Mouse (Mus musculus) lung, embryonic 16.5 days (tissue): ENCODE results near the gene Uqcrc1. TPM values are rescaled to one million over a fixed set of nuclear protein-coding genes. Genes with fewer than 3 reads are reported as not detected.
A peak's percentile ranks its signal among the peaks of the same experiment; 100 is the strongest.

ENCODE experiments used
- ATAC-seq: fragments of 200-750 bp; cut with Nextera tagmentation; 2 replicates; pipeline ENCODE4 v1.8.0; 2017; ENCODE audit warnings: low read depth, mild to moderate bottlenecking, moderate library complexity
- H3K27ac ChIP-seq: fragments of 300-500 bp; sonication (generic); 2 replicates; pipeline ENCODE4 v1.5.1; 2014; ENCODE audit warnings: mild to moderate bottlenecking, control low read depth, low read length
- H3K27me3 ChIP-seq: fragments of 300-500 bp; sonication (generic); 2 replicates; pipeline ENCODE4 v1.6.1; 2014; ENCODE audit warnings: low read depth, low read length, mixed read lengths; ENCODE audit not compliant: control insufficient read depth, insufficient read depth
- H3K36me3 ChIP-seq: fragments of 300-500 bp; sonication (generic); 2 replicates; pipeline ENCODE4 v1.6.1; 2014; ENCODE audit warnings: low read length; ENCODE audit not compliant: control insufficient read depth, insufficient read depth
- H3K4me1 ChIP-seq: fragments of 300-500 bp; sonication (generic); replicated peaks from 2 replicates; pipeline ENCODE4 v1.6.1; 2014; ENCODE audit warnings: low read length, mixed read lengths; ENCODE audit not compliant: control insufficient read depth, insufficient read depth
- H3K4me2 ChIP-seq: fragments of 300-500 bp; sonication (generic); 2 replicates; pipeline ENCODE4 v1.6.1; 2014; ENCODE audit warnings: low read depth, low read length, control low read depth
- H3K4me3 ChIP-seq: fragments of 300-500 bp; sonication (generic); 2 replicates; pipeline ENCODE4 v1.5.1; 2014; ENCODE audit warnings: mild to moderate bottlenecking, low read length, control low read depth
- H3K9ac ChIP-seq: fragments of 300-500 bp; sonication (generic); 2 replicates; pipeline ENCODE4 v1.6.1; 2014; ENCODE audit warnings: low read length, control low read depth
- H3K9me3 ChIP-seq: fragments of 300-500 bp; sonication (generic); 2 replicates; pipeline ENCODE4 v1.6.1; 2016; ENCODE audit warnings: low read length; ENCODE audit not compliant: control insufficient read depth
- WGBS: fragments of 180-500 bp; shearing (Covaris S2); extraction: QIAGEN DNeasy Blood & Tissue Kit; methylation state at CpG from one replicate; pipeline ENCODE4 v1.1.7; 2014; 5-methylcytosine and 5-hydroxymethylcytosine counted together
- polyA plus RNA-seq: library from polyadenylated mRNA; unstranded; fragments of >200 nt; fragmentation: Nextera tagmentation; extraction: Ambion mirVana; gene quantifications from 2 replicates; pipeline ENCODE4 v1.2.1, GENCODE M21; 2015

The Uqcrc1 gene
- polyA plus RNA-seq, 1 experiment from 2014 or later, result 397 TPM

DNA sequence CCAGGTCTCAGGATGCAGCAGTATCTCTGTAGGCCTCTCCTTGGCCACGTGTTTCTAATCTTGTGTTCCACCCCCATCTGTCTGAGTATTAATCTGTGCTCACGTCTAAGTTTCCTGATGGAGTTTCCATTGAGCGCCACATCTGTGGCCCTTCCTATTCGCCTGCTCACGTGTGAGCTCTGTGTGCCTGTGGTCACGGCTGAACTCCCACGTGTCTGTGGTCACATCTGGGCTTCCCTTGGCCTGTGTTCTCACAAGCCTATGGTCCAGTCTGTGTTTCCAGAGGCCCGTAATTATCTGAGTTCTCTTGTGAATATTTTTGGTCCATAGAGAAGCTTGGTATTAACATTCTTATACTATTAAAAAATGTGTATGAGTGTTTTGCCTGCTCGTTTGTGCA is 40.0 kb downstream of the Uqcrc1 start:
- no peak for ATAC-seq
- Histone ChIP-seq H3K4me2 (no peak overlapping the region), H3K4me1 (no peaks in the 10 kb centered on the region), H3K4me3 (no peak overlapping the region), H3K9me3 (no peaks in the 10 kb centered on the region), H3K27me3 (no peaks in the 10 kb centered on the region), H3K36me3 (no peaks in the 10 kb centered on the region), H3K9ac (no peak overlapping the region), H3K27ac (no peak overlapping the region)
- WGBS, result 75% methylated on average over 9 of the region's 9 CpGs

DNA sequence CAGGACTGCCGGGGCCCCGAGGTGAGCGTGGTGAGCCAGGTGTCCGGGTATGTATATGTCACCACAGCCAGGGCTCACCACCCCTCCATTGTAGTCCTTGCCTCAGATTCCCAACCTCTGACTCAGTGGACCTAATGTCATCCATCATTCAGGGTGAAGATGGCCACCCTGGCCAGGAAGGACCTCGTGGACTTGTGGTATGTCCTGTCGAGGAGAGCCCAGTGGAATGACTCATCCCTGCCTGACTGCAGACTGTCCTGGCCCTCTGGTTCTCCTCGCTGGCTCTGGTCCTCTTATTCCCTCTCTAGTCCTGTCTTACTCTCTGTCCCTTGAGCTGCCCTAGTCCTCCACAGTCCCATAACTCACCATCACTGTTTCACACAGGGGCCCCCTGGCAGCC is 41.5 kb downstream of the Uqcrc1 start:
- ATAC-seq, result no peak

DNA sequence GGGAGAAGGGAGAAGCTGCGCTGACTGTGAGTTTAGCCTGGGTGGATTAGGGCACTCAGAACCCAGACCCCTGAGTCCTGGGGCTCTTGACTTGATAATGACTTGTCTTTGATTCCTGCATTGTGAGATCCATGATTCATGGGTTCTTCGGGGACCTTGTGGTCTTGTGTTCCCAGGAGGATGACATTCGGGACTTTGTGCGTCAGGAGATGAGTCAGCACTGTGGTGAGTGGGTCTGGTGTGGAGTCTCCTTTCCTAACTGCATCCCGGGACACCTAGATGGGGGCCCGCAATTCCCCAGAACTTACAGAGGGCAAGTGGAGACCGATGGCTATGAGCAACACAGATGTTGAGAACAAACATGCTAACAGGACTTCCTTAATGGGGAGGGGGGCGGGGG is 46.1 kb downstream of the Uqcrc1 start:
- 77% methylated on average over 8 of the region's 8 CpGs for WGBS
- Histone ChIP-seq H3K4me3 (no peak overlapping the region), H3K27ac (no peak overlapping the region), H3K4me1 (no peaks in the 10 kb centered on the region), H3K36me3 (no peaks in the 10 kb centered on the region), H3K9me3 (no peaks in the 10 kb centered on the region), H3K4me2 (no peak overlapping the region), H3K9ac (no peak overlapping the region), H3K27me3 (no peaks in the 10 kb centered on the region)
- ATAC-seq, result no peak

More for the DNA sequence above, 41.5 kb downstream of the Uqcrc1 start:
- Histone ChIP-seq H3K9me3 (no peaks in the 10 kb centered on the region), H3K9ac (no peak overlapping the region), H3K4me2 (no peak overlapping the region), H3K27me3 (no peaks in the 10 kb centered on the region), H3K36me3 (no peaks in the 10 kb centered on the region), H3K4me3 (no peak overlapping the region), H3K4me1 (no peaks in the 10 kb centered on the region), H3K27ac (no peak overlapping the region)
- 67% methylated on average over 7 of the region's 7 CpGs for WGBS

DNA sequence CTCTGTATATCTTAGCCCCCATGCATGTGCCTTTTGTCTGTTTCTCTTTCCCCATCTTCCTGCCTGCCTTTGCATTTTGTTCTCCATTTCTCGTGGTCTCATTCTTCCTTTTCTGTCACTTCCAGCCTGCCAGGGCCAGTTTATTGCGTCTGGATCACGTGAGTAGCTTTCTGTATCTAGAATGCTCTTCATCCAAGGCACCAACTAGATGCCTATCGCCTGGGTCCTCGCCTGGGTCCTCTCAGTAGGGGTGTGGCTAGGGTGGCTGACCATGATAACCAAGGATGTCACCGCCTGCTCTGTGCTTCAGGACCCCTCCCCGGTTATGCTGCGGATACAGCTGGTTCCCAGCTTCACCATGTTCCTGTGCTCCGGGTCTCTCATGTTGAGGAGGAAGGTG is 46.8 kb downstream of the Uqcrc1 start:
- Histone ChIP-seq H3K36me3 (no peaks in the 10 kb centered on the region), H3K4me2 (no peak overlapping the region), H3K4me1 (peaks cover 6% of the 10 kb centered on the region; the same call in 1 of the 2 replicates), H3K27ac (no peak overlapping the region), H3K4me3 (no peak overlapping the region), H3K9ac (no peak overlapping the region), H3K27me3 (no peaks in the 10 kb centered on the region), H3K9me3 (no peaks in the 10 kb centered on the region)
- no peak for ATAC-seq
- WGBS, result 65% methylated on average over 9 of the region's 9 CpGs

DNA sequence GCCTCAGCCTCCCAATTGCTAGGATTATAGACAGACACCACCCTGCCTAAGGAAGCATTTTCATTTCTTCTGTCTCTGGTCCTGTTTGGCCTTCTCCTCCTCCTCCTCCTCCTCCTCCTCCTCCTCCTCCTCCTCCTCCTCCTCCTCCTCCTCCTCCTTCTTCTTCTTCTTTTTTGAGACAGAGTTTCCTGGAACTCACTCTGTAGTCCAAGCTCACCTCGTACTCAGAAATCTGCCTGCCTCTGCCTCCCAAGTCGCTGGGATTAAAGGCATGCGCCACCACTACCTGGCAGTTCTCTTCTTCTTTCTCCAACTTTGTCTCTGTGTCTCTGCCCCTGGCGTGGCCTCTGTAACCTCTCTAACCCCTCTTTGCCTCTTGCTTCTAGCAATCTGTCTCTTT is 49.3 kb downstream of the Uqcrc1 start, which contains the start of gene Ucn2:
Gene Ucn2 (plus strand): TSS at position 301 of the 400 bp plus-strand sequence.
- no peak within 1 kb of the TSS for H3K4me2 ChIP-seq
- no peak for ATAC-seq
- H3K9me3 ChIP-seq, result no peaks in the 10 kb centered on the region
- H3K27ac ChIP-seq, result no peak within 1 kb of the TSS
- H3K27me3 ChIP-seq, result no peaks in the 10 kb centered on the region
- no peaks in the 10 kb centered on the region for H3K36me3 ChIP-seq
- peaks cover 12% of the 10 kb centered on the region for H3K4me1 ChIP-seq
- no peak within 1 kb of the TSS for H3K9ac ChIP-seq
- 77% methylated on average over 4 of the region's 4 CpGs for WGBS
- no peak within 1 kb of the TSS for H3K4me3 ChIP-seq

DNA sequence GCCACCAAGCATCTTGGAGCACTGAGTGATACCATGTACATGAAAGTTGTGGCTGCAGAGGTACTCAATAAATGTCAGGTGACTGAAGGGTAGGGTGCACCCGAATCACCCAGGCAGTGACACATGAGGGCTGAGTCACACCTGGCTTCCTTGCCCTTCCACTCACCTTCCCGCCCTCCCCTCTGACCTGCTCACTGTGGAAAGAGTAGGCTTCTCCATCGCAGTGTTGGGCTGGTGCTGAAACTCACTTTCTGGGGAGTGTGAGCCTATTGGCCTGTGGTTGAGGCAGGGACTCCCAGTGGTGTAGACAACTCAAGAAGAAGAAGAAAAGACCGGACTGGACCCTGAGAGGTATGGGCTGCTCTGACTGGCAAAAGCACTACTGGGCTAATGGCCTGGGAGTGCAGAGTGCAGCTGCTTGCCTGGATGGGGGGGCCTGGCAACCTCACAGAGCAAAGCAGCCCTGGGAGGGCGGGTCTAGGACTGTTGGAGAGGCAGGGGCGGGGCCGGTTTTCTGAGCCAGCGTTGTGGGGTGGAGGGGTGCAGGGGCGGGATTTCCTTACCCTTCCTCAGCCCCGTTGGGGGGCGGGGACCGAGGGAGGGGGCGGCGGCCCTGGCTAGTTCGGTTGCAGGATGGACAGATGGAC is 51.4 kb downstream of the Uqcrc1 start:
- Histone ChIP-seq H3K4me2 (peak overlapping the region; percentile 53), H3K4me1 (peaks cover 22% of the 10 kb centered on the region), H3K36me3 (no peaks in the 10 kb centered on the region), H3K27ac (no peak overlapping the region), H3K9ac (peak overlapping the region; percentile 44), H3K27me3 (no peaks in the 10 kb centered on the region), H3K4me3 (peak overlapping the region; percentile 34), H3K9me3 (no peaks in the 10 kb centered on the region)
- ATAC-seq, result no peak
- 19% methylated on average over 15 of the region's 15 CpGs for WGBS

DNA sequence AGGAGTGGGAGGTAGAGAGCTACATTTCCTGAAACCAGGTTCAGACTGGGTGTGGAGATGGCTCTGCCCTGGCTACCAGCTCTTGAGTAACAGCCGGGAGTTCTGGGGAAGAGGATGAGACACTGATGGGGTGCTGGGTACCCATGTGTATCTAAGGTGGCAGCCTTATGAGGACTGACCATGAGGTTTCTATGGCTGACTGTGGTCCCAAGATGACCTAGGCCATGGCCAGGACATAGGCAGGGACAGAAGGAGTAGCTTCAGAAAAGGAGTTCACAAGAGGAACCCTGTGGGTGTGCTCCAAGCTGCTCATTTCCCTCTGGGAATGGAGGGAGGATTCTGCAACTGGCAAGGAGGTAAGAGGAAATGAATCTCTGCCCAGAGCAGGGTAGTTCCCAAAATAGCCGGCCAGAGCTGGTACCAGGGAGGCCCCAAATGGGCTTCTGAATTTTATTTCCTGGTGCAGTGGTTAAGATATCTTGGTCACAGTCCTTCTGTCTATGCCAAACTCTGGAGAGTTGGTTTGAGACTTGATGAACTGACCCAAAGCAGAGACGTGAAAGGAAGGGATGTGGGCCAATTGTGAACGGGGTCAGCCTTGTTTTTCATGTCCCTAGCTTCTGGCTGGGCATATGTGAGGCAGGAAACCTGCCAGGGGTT is 53.5 kb downstream of the Uqcrc1 start:
- no peak overlapping the region; the same call in 1 of the 2 replicates for H3K27ac ChIP-seq
- no peak for ATAC-seq
- H3K4me3 ChIP-seq, result no peak overlapping the region
- H3K4me1 ChIP-seq, result peaks cover 26% of the 10 kb centered on the region
- 71% methylated on average over 4 of the region's 4 CpGs for WGBS
- H3K9me3 ChIP-seq, result no peaks in the 10 kb centered on the region
- no peak overlapping the region for H3K4me2 ChIP-seq
- H3K27me3 ChIP-seq, result no peaks in the 10 kb centered on the region
- no peaks in the 10 kb centered on the region for H3K36me3 ChIP-seq
- H3K9ac ChIP-seq, result no peak overlapping the region

DNA sequence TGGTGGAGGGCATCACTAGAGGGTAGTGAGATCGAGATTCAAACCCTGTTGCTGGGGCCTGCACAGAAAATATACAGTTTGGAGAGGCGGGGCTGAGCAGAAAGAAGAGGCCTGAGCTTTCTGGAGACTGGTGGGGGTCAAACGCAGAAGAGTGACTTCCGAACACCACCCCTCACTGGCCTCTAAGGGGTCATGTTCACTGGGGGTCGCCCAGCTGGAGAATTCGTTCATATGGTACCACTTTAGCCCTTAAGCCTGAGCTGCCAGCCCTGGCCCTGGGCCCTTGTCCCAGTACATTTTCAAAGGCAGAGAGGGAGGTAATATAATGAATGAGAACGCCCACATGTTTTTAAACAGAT is 54.0 kb downstream of the Uqcrc1 start:
- H3K27me3 ChIP-seq, result no peaks in the 10 kb centered on the region
- H3K4me3 ChIP-seq, result no peak overlapping the region
- H3K9ac ChIP-seq, result no peak overlapping the region
- peak overlapping the region; percentile 92 for H3K27ac ChIP-seq
- no peaks in the 10 kb centered on the region for H3K9me3 ChIP-seq
- 77% methylated on average over 7 of the region's 7 CpGs for WGBS
- ATAC-seq, result no peak
- no peaks in the 10 kb centered on the region for H3K36me3 ChIP-seq
- no peak overlapping the region for H3K4me2 ChIP-seq
- H3K4me1 ChIP-seq, result peaks cover 28% of the 10 kb centered on the region

DNA sequence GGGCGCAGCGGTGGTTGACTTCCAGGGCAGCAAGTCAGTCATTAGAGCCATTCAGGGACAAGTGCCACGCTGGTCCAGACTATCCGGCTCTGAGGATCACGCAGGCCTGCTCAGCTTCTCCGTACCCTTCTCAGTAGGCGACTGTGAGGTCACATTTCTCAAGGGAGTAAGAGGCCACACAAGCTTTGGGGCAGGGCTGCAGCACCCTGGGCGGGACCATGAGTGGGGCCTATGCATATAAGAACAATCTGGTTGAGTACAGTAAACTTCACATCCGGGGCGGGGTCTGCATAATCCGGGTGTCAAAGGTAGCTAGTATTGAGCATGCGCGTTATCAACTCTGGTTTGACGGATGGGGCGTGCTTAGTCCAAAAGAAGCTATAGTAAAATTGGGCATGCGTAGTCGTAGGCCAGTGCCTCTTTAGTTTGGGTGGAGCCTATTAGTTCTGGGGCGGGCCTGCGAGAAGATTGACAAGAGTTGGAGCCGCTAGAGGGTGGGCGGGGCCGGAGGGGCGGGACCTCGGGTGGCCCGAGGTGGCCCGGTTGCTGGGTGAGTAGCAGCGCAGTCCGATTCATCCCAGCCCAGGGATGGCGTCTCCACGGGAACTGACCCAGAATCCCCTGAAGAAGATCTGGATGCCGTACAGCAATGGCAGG is 55.1 kb downstream of the Uqcrc1 start, which contains the start of gene Pfkfb4:
Gene Pfkfb4 (plus strand): TSS at position 351 of the 657 bp plus-strand sequence.
- under 1% methylated on average over 31 of the region's 31 CpGs for WGBS
- Histone ChIP-seq H3K9me3 (no peaks in the 10 kb centered on the region), H3K27ac (peak within 1 kb of the TSS; percentile 92), H3K27me3 (no peaks in the 10 kb centered on the region), H3K36me3 (no peaks in the 10 kb centered on the region), H3K9ac (peak within 1 kb of the TSS; percentile 65), H3K4me1 (peaks cover 28% of the 10 kb centered on the region), H3K4me3 (peak within 1 kb of the TSS; percentile 67), H3K4me2 (peak within 1 kb of the TSS; percentile 96)
- peak; percentile 96 for ATAC-seq
